Mouse (Mus musculus): Measurements from ENCODE around the gene Igsf8.

DNA sequence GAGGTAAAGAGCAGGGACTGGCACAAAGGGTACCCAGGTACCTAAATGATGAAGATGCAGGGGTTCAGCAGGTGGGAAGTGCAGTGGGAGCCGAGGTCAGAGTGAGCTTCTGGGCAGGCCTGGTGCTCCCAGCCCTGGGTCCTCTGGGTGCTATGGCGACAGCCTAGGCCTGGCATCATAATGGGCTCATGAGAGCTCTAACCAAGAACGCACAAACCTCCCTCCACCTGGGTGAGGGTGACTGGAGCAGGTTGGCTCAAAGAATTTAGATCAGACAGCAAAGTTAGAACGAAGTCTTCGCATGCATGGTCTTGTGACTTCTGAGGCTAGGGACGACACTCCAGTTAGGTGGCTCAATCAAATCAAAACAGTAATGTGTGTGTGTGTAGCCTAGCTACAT lies 3.1 kb upstream of the Igsf8 start, which contains the start of gene Atp1a4:
- TF ChIP-seq CTCF (IDR thresholded peaks at IDR 0.05; ENCODE audit: extremely low read depth, insufficient read depth, insufficient read length, insufficient replicate concordance): no peak
- no peak for TF ChIP-seq POLR2A (IDR thresholded peaks at IDR 0.05; ENCODE audit: low read depth, low read length)
